Mouse (Mus musculus): ENCODE measurements around the gene Insm2. TPM values are rescaled to one million over a fixed set of nuclear protein-coding genes. Genes with fewer than 3 reads are reported as not detected.
"Not testable (repeated sequence)": the region's sequence is repeated elsewhere in the genome, so short reads cannot be mapped to it uniquely, and the experiment has no call there.

The Insm2 gene
- polyA plus RNA-seq, 1 experiment = not detected

GRCm38 (mm10) chr12:55573089-55573488 lies 26.1 kb upstream of the Insm2 start:
- Histone ChIP-seq H3K4me1 (ENCODE audit: control insufficient read depth, insufficient read depth, insufficient read length, low read length) (no peaks in the 10 kb centered on the region), H3K4me3 (ENCODE audit: insufficient read depth, low read depth, low read length) (no peak overlapping the region), H3K27ac (replicated peaks; ENCODE audit: low read depth, low read length) (no peak overlapping the region)

- Histone ChIP-seq H3K27ac (replicated peaks; ENCODE audit: low read depth, low read length) (no peak overlapping the region), H3K4me3 (ENCODE audit: insufficient read depth, low read depth, low read length) (no peak overlapping the region), H3K4me1 (ENCODE audit: control insufficient read depth, insufficient read depth, insufficient read length, low read length) (no peaks in the 10 kb centered on the region)
Observed at GRCm38 (mm10) chr12:55573794-55574193, 25.4 kb upstream of the Insm2 start.

GRCm38 (mm10) chr12:55586936-55587335 lies 12.3 kb upstream of the Insm2 start:
- H3K27ac ChIP-seq (replicated peaks; ENCODE audit: low read depth, low read length); H3K4me3 ChIP-seq (ENCODE audit: insufficient read depth, low read depth, low read length); H3K4me1 ChIP-seq (ENCODE audit: control insufficient read depth, insufficient read depth, insufficient read length, low read length): not testable (repeated sequence)

GRCm38 (mm10) chr12:55598537-55598886 lies 715 bp upstream of the Insm2 start:
- no peak overlapping the region for H3K27ac ChIP-seq (replicated peaks; ENCODE audit: low read depth, low read length)
- no peaks in the 10 kb centered on the region; the same call in 1 of the 2 replicates for H3K4me1 ChIP-seq (ENCODE audit: control insufficient read depth, insufficient read depth, insufficient read length, low read length)
- H3K4me3 ChIP-seq (ENCODE audit: insufficient read depth, low read depth, low read length) = no peak overlapping the region

GRCm38 (mm10) chr12:55599639-55600502 lies 644 bp downstream of the Insm2 start:
- Histone ChIP-seq H3K4me1 (ENCODE audit: control insufficient read depth, insufficient read depth, insufficient read length, low read length) (no peaks in the 10 kb centered on the region; the same call in 1 of the 2 replicates), H3K4me3 (ENCODE audit: insufficient read depth, low read depth, low read length) (peak overlapping the region; percentile 13), H3K27ac (replicated peaks; ENCODE audit: low read depth, low read length) (no peak overlapping the region)

GRCm38 (mm10) chr12:55600503-55600994 lies 1.3 kb downstream of the Insm2 start:
- H3K4me1 ChIP-seq (ENCODE audit: control insufficient read depth, insufficient read depth, insufficient read length, low read length) = no peaks in the 10 kb centered on the region; the same call in 1 of the 2 replicates
- H3K4me3 ChIP-seq (ENCODE audit: insufficient read depth, low read depth, low read length) = no peak overlapping the region
- no peak overlapping the region for H3K27ac ChIP-seq (replicated peaks; ENCODE audit: low read depth, low read length)

GRCm38 (mm10) chr12:55604411-55604810 lies 5.2 kb downstream of the Insm2 start:
- Histone ChIP-seq H3K4me1 (ENCODE audit: control insufficient read depth, insufficient read depth, insufficient read length, low read length) (no peaks in the 10 kb centered on the region; the same call in 1 of the 2 replicates), H3K4me3 (ENCODE audit: insufficient read depth, low read depth, low read length) (no peak overlapping the region), H3K27ac (replicated peaks; ENCODE audit: low read depth, low read length) (no peak overlapping the region)

GRCm38 (mm10) chr12:55607902-55608301 lies 8.7 kb downstream of the Insm2 start:
- no peak overlapping the region for H3K27ac ChIP-seq (replicated peaks; ENCODE audit: low read depth, low read length)
- no peaks in the 10 kb centered on the region for H3K4me1 ChIP-seq (ENCODE audit: control insufficient read depth, insufficient read depth, insufficient read length, low read length)
- no peak overlapping the region for H3K4me3 ChIP-seq (ENCODE audit: insufficient read depth, low read depth, low read length)

GRCm38 (mm10) chr12:55610812-55611211 lies 11.6 kb downstream of the Insm2 start:
- no peak overlapping the region for H3K27ac ChIP-seq (replicated peaks; ENCODE audit: low read depth, low read length)
- H3K4me1 ChIP-seq (ENCODE audit: control insufficient read depth, insufficient read depth, insufficient read length, low read length) = no peaks in the 10 kb centered on the region
- H3K4me3 ChIP-seq (ENCODE audit: insufficient read depth, low read depth, low read length) = no peak overlapping the region

- Histone ChIP-seq H3K4me3 (ENCODE audit: insufficient read depth, low read depth, low read length) (no peak overlapping the region), H3K27ac (replicated peaks; ENCODE audit: low read depth, low read length) (no peak overlapping the region), H3K4me1 (ENCODE audit: control insufficient read depth, insufficient read depth, insufficient read length, low read length) (no peaks in the 10 kb centered on the region)
Observed at GRCm38 (mm10) chr12:55620321-55620720, 21.1 kb downstream of the Insm2 start.

GRCm38 (mm10) chr12:55622615-55623245 lies 23.5 kb downstream of the Insm2 start:
- no peaks in the 10 kb centered on the region for H3K4me1 ChIP-seq (ENCODE audit: control insufficient read depth, insufficient read depth, insufficient read length, low read length)
- no peak overlapping the region for H3K27ac ChIP-seq (replicated peaks; ENCODE audit: low read depth, low read length)
- H3K4me3 ChIP-seq (ENCODE audit: insufficient read depth, low read depth, low read length) = no peak overlapping the region

- no peak overlapping the region for H3K4me3 ChIP-seq (ENCODE audit: insufficient read depth, low read depth, low read length)
- H3K4me1 ChIP-seq (ENCODE audit: control insufficient read depth, insufficient read depth, insufficient read length, low read length) = no peaks in the 10 kb centered on the region
- no peak overlapping the region for H3K27ac ChIP-seq (replicated peaks; ENCODE audit: low read depth, low read length)
Observed at GRCm38 (mm10) chr12:55623254-55623653, 24.0 kb downstream of the Insm2 start.

GRCm38 (mm10) chr12:55626711-55627110 lies 27.5 kb downstream of the Insm2 start:
- H3K4me1 ChIP-seq (ENCODE audit: control insufficient read depth, insufficient read depth, insufficient read length, low read length) = no peaks in the 10 kb centered on the region

GRCm38 (mm10) chr12:55648011-55648525 lies 48.8 kb downstream of the Insm2 start:
- Histone ChIP-seq H3K27ac (replicated peaks; ENCODE audit: low read depth, low read length) (no peak overlapping the region), H3K4me3 (ENCODE audit: insufficient read depth, low read depth, low read length) (no peak overlapping the region), H3K4me1 (ENCODE audit: control insufficient read depth, insufficient read depth, insufficient read length, low read length) (no peaks in the 10 kb centered on the region)

More at GRCm38 (mm10) chr12:55626711-55627110, 27.5 kb downstream of the Insm2 start:
- Histone ChIP-seq H3K4me3 (ENCODE audit: insufficient read depth, low read depth, low read length) (no peak overlapping the region), H3K27ac (replicated peaks; ENCODE audit: low read depth, low read length) (no peak overlapping the region)
